ENCODE assay signal across 17 mouse cellular contexts in genomic region chr15:81846755-81847154, GRCm38 (mm10). TPM values are rescaled to one million over a fixed set of nuclear protein-coding genes. Genes with fewer than 3 reads are reported as not detected.
DNase-seq lines count a peak whose midpoint lies in the region; ATAC-seq and TF ChIP-seq lines count a peak whose summit lies in the region.
"Had no signal": no experiment of that assay in that cellular context is flagged by ENCODE, and none has a peak within 500 bp of the region (broad histone marks: within the 10 kb centered on the region; RNA-seq: fewer than 3 reads in every experiment).

No protein-coding gene starts in this region.

- H3K36me3 ChIP-seq in kidney, embryonic 15.5 days, result peaks cover 47% of the 10 kb centered on the region

- TF ChIP-seq CTCF in gastrocnemius, adult 2 months (IDR thresholded peaks at IDR 0.05), result no peak
- TF ChIP-seq CTCF in olfactory bulb, adult 2 months (IDR thresholded peaks at IDR 0.05; ENCODE audit: insufficient read depth, low read depth, low read length), result 0 out of 2 replicates have a peak, but pooled peaks have one; percentile 12

- intact Hi-C loops in gastrocnemius, adult 2 months (cut with DNase I), result no loop called here

- H3K27ac ChIP-seq in gastrocnemius, adult 2 months, result peak overlapping the region; percentile 100
- H3K27ac ChIP-seq in kidney, embryonic 15.5 days, result no peak overlapping the region
- peak overlapping the region; percentile 83 for H3K27ac ChIP-seq in brown adipose tissue, adult 24 weeks (replicated peaks; ENCODE audit: low read depth, low read length)
- no peak overlapping the region for H3K27ac ChIP-seq in olfactory bulb, adult 2 months (ENCODE audit: insufficient read depth, low read depth, low read length)
- H3K27ac ChIP-seq: intestine, embryonic 15.5 days; limb, embryonic 13.5 days had no signal

- peaks cover 23% of the 10 kb centered on the region for H3K4me1 ChIP-seq in kidney, embryonic 15.5 days
- H3K4me1 ChIP-seq in brown adipose tissue, adult 24 weeks (ENCODE audit: control insufficient read depth, insufficient read depth, insufficient read length, low read length), result peaks cover 18% of the 10 kb centered on the region
- peaks cover 46% of the 10 kb centered on the region for H3K4me1 ChIP-seq in olfactory bulb, adult 2 months (ENCODE audit: control insufficient read depth, insufficient read depth, low read length)
- H3K4me1 ChIP-seq: intestine, embryonic 15.5 days had no signal

- no peak overlapping the region for H3K9ac ChIP-seq in kidney, embryonic 15.5 days
- H3K9ac ChIP-seq: heart, embryonic 15.5 days; intestine, embryonic 15.5 days; limb, embryonic 13.5 days; liver, postnatal 0 days had no signal

- TF ChIP-seq POLR2A in olfactory bulb, adult 2 months (IDR thresholded peaks at IDR 0.05; ENCODE audit: insufficient read depth, low read depth, low read length), result no peak

- no peaks in the 10 kb centered on the region for H3K9me3 ChIP-seq in kidney, embryonic 15.5 days (replicated peaks)
- H3K9me3 ChIP-seq: heart, embryonic 15.5 days; intestine, embryonic 15.5 days; limb, embryonic 13.5 days had no signal

- peak; percentile 87 for DNase-seq in gastrocnemius, adult 2 months
- no peak for DNase-seq in gastrocnemius, postnatal 4 days (ENCODE audit: low spot score in 2 of 2)
- peak; percentile 20 to 80 for DNase-seq in kidney, postnatal 25 days
- DNase-seq: adrenal gland, postnatal 25 days; embryo, embryonic 11 days; liver, postnatal 0 days; lung, postnatal 4 days; right cerebral cortex, postnatal 25 days had no signal

- H3K4me2 ChIP-seq in kidney, embryonic 15.5 days, result no peak overlapping the region
- H3K4me2 ChIP-seq: heart, embryonic 15.5 days; intestine, embryonic 15.5 days; limb, embryonic 13.5 days had no signal

- no peaks in the 10 kb centered on the region for H3K27me3 ChIP-seq in kidney, embryonic 15.5 days
- H3K27me3 ChIP-seq: heart, embryonic 15.5 days; intestine, embryonic 15.5 days; limb, embryonic 13.5 days had no signal

- WGBS in kidney, embryonic 15.5 days, result 84% methylated on average over 9 of the region's 9 CpGs
- WGBS in olfactory bulb, adult 2 months, result 83% methylated on average over 9 of the region's 9 CpGs

- H3K4me3 ChIP-seq in gastrocnemius, adult 2 months, result no peak overlapping the region
- H3K4me3 ChIP-seq in kidney, embryonic 15.5 days (replicated peaks), result no peak overlapping the region
- no peak overlapping the region for H3K4me3 ChIP-seq in brown adipose tissue, adult 24 weeks (ENCODE audit: insufficient read depth, low read depth, low read length)
- no peak overlapping the region for H3K4me3 ChIP-seq in olfactory bulb, adult 2 months (ENCODE audit: insufficient read depth, low read depth, low read length)
- H3K4me3 ChIP-seq: heart, embryonic 15.5 days; intestine, embryonic 15.5 days; limb, embryonic 13.5 days had no signal

- no peak for ATAC-seq in kidney, embryonic 15.5 days (replicated peaks; ENCODE audit: low FRiP score)
- no peak for ATAC-seq in erythroblast, adult 5-6 weeks (replicated peaks; ENCODE audit: low FRiP score, poor library complexity, severe bottlenecking)
- ATAC-seq: forebrain, embryonic 14.5 days; liver, postnatal 0 days; midbrain, embryonic 16.5 days had no signal

RNA-seq across cellular contexts. Expression of gene Tob2, which starts 11.8 kb away (rescaled TPM):
- 100 to 1,000 TPM; 151 to 205 TPM for total RNA-seq in gastrocnemius, adult 2 months (2021)
- 10 to 100 TPM; 34.5 to 44.1 TPM for total RNA-seq in gastrocnemius, postnatal 4 days (2021)
- polyA plus RNA-seq in kidney, embryonic 15.5 days (2015; fragmentation: Nextera tagmentation; extraction: Ambion mirVana), result 28.2 and 29.3 TPM in 2 replicates
- polyA plus RNA-seq in brown adipose tissue, adult 24 weeks (2012; ENCODE audit: insufficient read depth, insufficient read length, missing spikeins), result 79.0 and 87.4 TPM in 2 replicates
- polyA plus RNA-seq in olfactory bulb, adult 2 months (2012; ENCODE audit: insufficient read depth, insufficient read length, low replicate concordance, missing spikeins), result not detected in 2 replicates
- 6.3 and 9.6 TPM in 2 replicates for total RNA-seq in erythroblast, adult 5-6 weeks (2015; ENCODE audit: low replicate concordance)
- total RNA-seq in erythroblast, adult 5-6 weeks (2017; ENCODE audit: low replicate concordance), result 5.3 and 7.2 TPM in 2 replicates

RNA-seq across cellular contexts. Expression of gene Phf5a, which starts 25.0 kb away (rescaled TPM):
- 10 to 100 TPM; 38.4 to 39.9 TPM for total RNA-seq in gastrocnemius, adult 2 months (2021)
- 10 to 100 TPM; 48.9 to 55.8 TPM for total RNA-seq in gastrocnemius, postnatal 4 days (2021)
- polyA plus RNA-seq in kidney, embryonic 15.5 days (2015; fragmentation: Nextera tagmentation; extraction: Ambion mirVana), result 159 and 163 TPM in 2 replicates
- 42.4 and 46.3 TPM in 2 replicates for polyA plus RNA-seq in brown adipose tissue, adult 24 weeks (2012; ENCODE audit: insufficient read depth, insufficient read length, missing spikeins)
- polyA plus RNA-seq in olfactory bulb, adult 2 months (2012; ENCODE audit: insufficient read depth, insufficient read length, low replicate concordance, missing spikeins), result not detected in 2 replicates
- total RNA-seq in erythroblast, adult 5-6 weeks (2015; ENCODE audit: low replicate concordance), result 29.7 and 33.0 TPM in 2 replicates
- total RNA-seq in erythroblast, adult 5-6 weeks (2017; ENCODE audit: low replicate concordance), result 19.8 and 45.9 TPM in 2 replicates

RNA-seq across cellular contexts. Expression of gene Aco2, which starts 25.4 kb away (rescaled TPM):
- total RNA-seq in gastrocnemius, adult 2 months (2021), result 1,000 to 10,000 TPM; 1,155 to 1,439 TPM
- 100 to 1,000 TPM; 650 to 720 TPM for total RNA-seq in gastrocnemius, postnatal 4 days (2021)
- 216 and 224 TPM in 2 replicates for polyA plus RNA-seq in kidney, embryonic 15.5 days (2015; fragmentation: Nextera tagmentation; extraction: Ambion mirVana)
- 3,633 and 4,102 TPM in 2 replicates for polyA plus RNA-seq in brown adipose tissue, adult 24 weeks (2012; ENCODE audit: insufficient read depth, insufficient read length, missing spikeins)
- 365 TPM in 1 of 2 replicates, not detected in the other for polyA plus RNA-seq in olfactory bulb, adult 2 months (2012; ENCODE audit: insufficient read depth, insufficient read length, low replicate concordance, missing spikeins)
- 16.3 and 37.8 TPM in 2 replicates for total RNA-seq in erythroblast, adult 5-6 weeks (2015; ENCODE audit: low replicate concordance)
- total RNA-seq in erythroblast, adult 5-6 weeks (2017; ENCODE audit: low replicate concordance), result 29.7 and 59.3 TPM in 2 replicates

RNA-seq across cellular contexts. Expression of gene Tef, which starts 44.5 kb away (rescaled TPM):
- 100 to 1,000 TPM; 101 to 191 TPM for total RNA-seq in gastrocnemius, adult 2 months (2021)
- 100 to 1,000 TPM; 112 to 117 TPM for total RNA-seq in gastrocnemius, postnatal 4 days (2021)
- polyA plus RNA-seq in kidney, embryonic 15.5 days (2015; fragmentation: Nextera tagmentation; extraction: Ambion mirVana), result 23.9 and 26.5 TPM in 2 replicates
- 33.0 and 53.3 TPM in 2 replicates for polyA plus RNA-seq in brown adipose tissue, adult 24 weeks (2012; ENCODE audit: insufficient read depth, insufficient read length, missing spikeins)
- polyA plus RNA-seq in olfactory bulb, adult 2 months (2012; ENCODE audit: insufficient read depth, insufficient read length, low replicate concordance, missing spikeins), result 278 TPM in 1 of 2 replicates, not detected in the other
- total RNA-seq in erythroblast, adult 5-6 weeks (2015; ENCODE audit: low replicate concordance), result 0.38 and 2.3 TPM in 2 replicates
- 0.98 and 2.0 TPM in 2 replicates for total RNA-seq in erythroblast, adult 5-6 weeks (2017; ENCODE audit: low replicate concordance)

Comparison
In these comparisons a context has a peak if more than half of its experiments do, and no peak if none do; other contexts are left out.
1. DNase-seq: peak in gastrocnemius, adult 2 months (single experiment) and kidney, postnatal 25 days (2 of 2); none in gastrocnemius, postnatal 4 days (0 of 2).
2. H3K27ac ChIP-seq: peak in gastrocnemius, adult 2 months (single experiment) and brown adipose tissue, adult 24 weeks (single experiment); none in kidney, embryonic 15.5 days (single experiment) and olfactory bulb, adult 2 months (single experiment).
3. RNA of gene Aco2, which starts 25.4 kb away (total RNA-seq): 1,155 to 1,439 TPM in gastrocnemius, adult 2 months and 650 to 720 TPM in gastrocnemius, postnatal 4 days; 16.3 to 59.3 TPM in erythroblast, adult 5-6 weeks; every median in the first group is over 10 times any median in the second.